In the genomic region with DNA sequence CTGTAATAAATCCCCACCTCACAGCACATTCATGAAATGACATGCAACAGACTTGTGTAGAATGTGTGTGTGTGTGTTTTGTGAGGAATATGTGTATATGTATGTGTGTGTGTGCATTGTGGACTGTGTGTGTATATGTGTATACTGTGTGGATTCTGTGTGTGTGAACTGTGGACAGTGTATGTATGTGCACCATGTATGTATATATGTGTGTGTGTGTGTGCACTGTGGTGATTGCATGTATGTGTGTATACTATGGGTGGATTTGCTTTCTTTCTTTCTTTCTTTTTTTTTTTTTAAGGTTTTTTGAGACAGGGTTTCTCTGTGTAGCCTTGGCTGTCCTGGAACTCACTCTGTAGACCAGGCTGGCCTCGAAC, we compare ENCODE assay signal across 27 mouse cellular contexts.
DNase-seq lines count a peak whose midpoint lies in the region; ATAC-seq and TF ChIP-seq lines count a peak whose summit lies in the region.
"Had no signal": no experiment of that assay in that cellular context is flagged by ENCODE, and none has a peak within 500 bp of the region (broad histone marks: within the 10 kb centered on the region; RNA-seq: fewer than 3 reads in every experiment).

No protein-coding gene starts in this region.

- no peak overlapping the region for H3K9ac ChIP-seq in hindbrain, embryonic 13.5 days
- no peak overlapping the region for H3K9ac ChIP-seq in hindbrain, postnatal 0 days (replicated peaks; ENCODE audit: low read length)
- H3K9ac ChIP-seq in midbrain, embryonic 13.5 days (replicated peaks): no peak overlapping the region
- no peak overlapping the region for H3K9ac ChIP-seq in midbrain, embryonic 11.5 days (ENCODE audit: low read length)
- H3K9ac ChIP-seq in neural tube, embryonic 13.5 days: no peak overlapping the region
- no peak overlapping the region for H3K9ac ChIP-seq in neural tube, embryonic 15.5 days (replicated peaks)
- H3K9ac ChIP-seq: embryonic facial prominence, embryonic 12.5 days; forebrain, embryonic 12.5 days; forebrain, embryonic 15.5 days; heart, embryonic 12.5 days; heart, embryonic 15.5 days; hindbrain, embryonic 14.5 days had no signal

- ATAC-seq in hindbrain, embryonic 13.5 days (ENCODE audit: low FRiP score): no peak; the same call in 1 of the 2 replicates
- ATAC-seq in hindbrain, postnatal 0 days: no peak
- no peak for ATAC-seq in midbrain, embryonic 13.5 days
- no peak for ATAC-seq in midbrain, embryonic 11.5 days (ENCODE audit: low FRiP score)
- no peak for ATAC-seq in neural tube, embryonic 13.5 days (ENCODE audit: low read depth)
- no peak for ATAC-seq in neural tube, embryonic 15.5 days (ENCODE audit: low FRiP score)
- ATAC-seq: forebrain, embryonic 15.5 days; Patski had no signal

- no peaks in the 10 kb centered on the region for H3K36me3 ChIP-seq in hindbrain, embryonic 13.5 days
- no peaks in the 10 kb centered on the region for H3K36me3 ChIP-seq in hindbrain, postnatal 0 days (ENCODE audit: insufficient read depth, low read length)
- no peaks in the 10 kb centered on the region for H3K36me3 ChIP-seq in midbrain, embryonic 13.5 days
- no peaks in the 10 kb centered on the region for H3K36me3 ChIP-seq in midbrain, embryonic 11.5 days (ENCODE audit: control insufficient read depth, insufficient read depth, low read length)
- H3K36me3 ChIP-seq in neural tube, embryonic 13.5 days: no peaks in the 10 kb centered on the region
- H3K36me3 ChIP-seq in neural tube, embryonic 15.5 days: no peaks in the 10 kb centered on the region
- H3K36me3 ChIP-seq: embryonic facial prominence, embryonic 12.5 days; forebrain, embryonic 12.5 days; forebrain, embryonic 15.5 days; G1E; heart, embryonic 12.5 days; heart, embryonic 15.5 days; hindbrain, embryonic 10.5 days had no signal

- H3K4me3 ChIP-seq in hindbrain, embryonic 13.5 days: no peak overlapping the region
- H3K4me3 ChIP-seq in hindbrain, postnatal 0 days (ENCODE audit: low read length): no peak overlapping the region
- no peak overlapping the region for H3K4me3 ChIP-seq in midbrain, embryonic 13.5 days (replicated peaks)
- no peak overlapping the region for H3K4me3 ChIP-seq in midbrain, embryonic 11.5 days (ENCODE audit: low read depth, low read length)
- no peak overlapping the region for H3K4me3 ChIP-seq in neural tube, embryonic 13.5 days
- no peak overlapping the region for H3K4me3 ChIP-seq in neural tube, embryonic 15.5 days (replicated peaks)
- H3K4me3 ChIP-seq: embryonic facial prominence, embryonic 12.5 days; erythroblast, embryonic 14.5 days; forebrain, embryonic 12.5 days; forebrain, embryonic 15.5 days; heart, embryonic 12.5 days; heart, embryonic 15.5 days; hindbrain, embryonic 10.5 days had no signal

- H3K4me1 ChIP-seq in hindbrain, embryonic 13.5 days (replicated peaks): peaks cover 8% of the 10 kb centered on the region
- no peaks in the 10 kb centered on the region for H3K4me1 ChIP-seq in hindbrain, postnatal 0 days (ENCODE audit: insufficient read depth, low read length)
- peaks cover 17% of the 10 kb centered on the region for H3K4me1 ChIP-seq in midbrain, embryonic 13.5 days (replicated peaks)
- H3K4me1 ChIP-seq in midbrain, embryonic 11.5 days (ENCODE audit: control insufficient read depth, insufficient read depth, low read length): peaks cover 4% of the 10 kb centered on the region; the same call in 1 of the 2 replicates
- peaks cover 21% of the 10 kb centered on the region for H3K4me1 ChIP-seq in neural tube, embryonic 13.5 days (replicated peaks)
- peaks cover 20% of the 10 kb centered on the region for H3K4me1 ChIP-seq in neural tube, embryonic 15.5 days
- H3K4me1 ChIP-seq: embryonic facial prominence, embryonic 12.5 days; forebrain, embryonic 15.5 days; heart, embryonic 12.5 days had no signal

- no peak for TF ChIP-seq CTCF in hindbrain, postnatal 0 days (IDR thresholded peaks at IDR 0.05; ENCODE audit: low read depth)

- WGBS in hindbrain, embryonic 13.5 days: 100% methylated on average over 1 of the region's 1 CpGs
- 94% methylated on average over 1 of the region's 1 CpGs for WGBS in hindbrain, postnatal 0 days
- 95% methylated on average over 1 of the region's 1 CpGs for WGBS in midbrain, embryonic 13.5 days
- WGBS in midbrain, embryonic 11.5 days: 80% methylated on average over 1 of the region's 1 CpGs
- WGBS in neural tube, embryonic 13.5 days: 93% methylated on average over 1 of the region's 1 CpGs
- WGBS in neural tube, embryonic 15.5 days: 100% methylated on average over 1 of the region's 1 CpGs

- H3K27me3 ChIP-seq in hindbrain, embryonic 13.5 days: no peaks in the 10 kb centered on the region
- no peaks in the 10 kb centered on the region for H3K27me3 ChIP-seq in hindbrain, postnatal 0 days (ENCODE audit: insufficient read depth, low read length)
- H3K27me3 ChIP-seq in midbrain, embryonic 13.5 days: no peaks in the 10 kb centered on the region
- H3K27me3 ChIP-seq in midbrain, embryonic 11.5 days (ENCODE audit: control insufficient read depth, insufficient read depth, low read length): no peaks in the 10 kb centered on the region
- H3K27me3 ChIP-seq in neural tube, embryonic 13.5 days: no peaks in the 10 kb centered on the region
- H3K27me3 ChIP-seq in neural tube, embryonic 15.5 days (replicated peaks): no peaks in the 10 kb centered on the region; the same call in 1 of the 2 replicates
- H3K27me3 ChIP-seq: embryonic facial prominence, embryonic 12.5 days; forebrain, embryonic 12.5 days; forebrain, embryonic 15.5 days; heart, embryonic 12.5 days; heart, embryonic 15.5 days; Patski had no signal

- H3K4me2 ChIP-seq in hindbrain, embryonic 13.5 days: no peak overlapping the region
- no peak overlapping the region for H3K4me2 ChIP-seq in hindbrain, postnatal 0 days (ENCODE audit: low read depth, low read length)
- no peak overlapping the region for H3K4me2 ChIP-seq in midbrain, embryonic 13.5 days (replicated peaks)
- H3K4me2 ChIP-seq in midbrain, embryonic 11.5 days: no peak overlapping the region
- no peak overlapping the region for H3K4me2 ChIP-seq in neural tube, embryonic 13.5 days
- H3K4me2 ChIP-seq in neural tube, embryonic 15.5 days: no peak overlapping the region
- H3K4me2 ChIP-seq: embryonic facial prominence, embryonic 12.5 days; forebrain, embryonic 12.5 days; forebrain, embryonic 15.5 days; heart, embryonic 12.5 days; heart, embryonic 15.5 days had no signal

- H3K27ac ChIP-seq in hindbrain, embryonic 13.5 days: peak overlapping the region; percentile 71; the same call in 1 of the 2 replicates
- no peak overlapping the region for H3K27ac ChIP-seq in hindbrain, postnatal 0 days
- 0 out of 2 replicates have a peak overlapping the region, but pooled peaks have one; percentile 72 for H3K27ac ChIP-seq in midbrain, embryonic 13.5 days
- H3K27ac ChIP-seq in midbrain, embryonic 11.5 days (ENCODE audit: low read depth, low read length): no peak overlapping the region
- H3K27ac ChIP-seq in neural tube, embryonic 13.5 days (replicated peaks): peak overlapping the region; percentile 82; the same call in 1 of the 2 replicates
- 0 out of 2 replicates have a peak overlapping the region, but pooled peaks have one; percentile 5 for H3K27ac ChIP-seq in neural tube, embryonic 15.5 days (replicated peaks)
- H3K27ac ChIP-seq: embryonic facial prominence, embryonic 12.5 days; forebrain, embryonic 12.5 days; forebrain, embryonic 15.5 days; heart, embryonic 15.5 days; hindbrain, embryonic 14.5 days had no signal

- no peak for DNase-seq in hindbrain, postnatal 0 days (ENCODE audit: low spot score)
- DNase-seq in midbrain, embryonic 11.5 days (ENCODE audit: low spot score, missing footprints): no peak
- DNase-seq in urinary bladder, postnatal 10 days (ENCODE audit: low spot score): no peak
- DNase-seq: adrenal gland, postnatal 10 days; adrenal gland, postnatal 36 days; B cell, adult 2 months; cerebellum, adult 18-20 months; cerebellum, adult 9-10 months; cerebellum, postnatal 14 days; gastrocnemius, postnatal 25 days; heart, adult 18-20 months; heart, postnatal 10 days; heart, postnatal 36 days had no signal

- H3K9me3 ChIP-seq in hindbrain, embryonic 13.5 days: no peaks in the 10 kb centered on the region
- no peaks in the 10 kb centered on the region for H3K9me3 ChIP-seq in hindbrain, postnatal 0 days (ENCODE audit: low read length)
- H3K9me3 ChIP-seq in midbrain, embryonic 13.5 days: no peaks in the 10 kb centered on the region
- H3K9me3 ChIP-seq in midbrain, embryonic 11.5 days (ENCODE audit: control insufficient read depth, low read length): no peaks in the 10 kb centered on the region
- no peaks in the 10 kb centered on the region for H3K9me3 ChIP-seq in neural tube, embryonic 13.5 days
- no peaks in the 10 kb centered on the region for H3K9me3 ChIP-seq in neural tube, embryonic 15.5 days (replicated peaks)
- H3K9me3 ChIP-seq: embryonic facial prominence, embryonic 12.5 days; forebrain, embryonic 12.5 days; forebrain, embryonic 15.5 days; G1E; heart, embryonic 15.5 days; hindbrain, embryonic 10.5 days had no signal

Comparison
In these comparisons a context has a peak if more than half of its experiments do, and no peak if none do; other contexts are left out.
1. H3K27ac ChIP-seq: peak in hindbrain, embryonic 13.5 days (single experiment), midbrain, embryonic 13.5 days (single experiment), neural tube, embryonic 13.5 days (single experiment) and neural tube, embryonic 15.5 days (single experiment); none in hindbrain, postnatal 0 days (single experiment) and midbrain, embryonic 11.5 days (single experiment).